Mouse (Mus musculus) brain, embryonic 14.5 days (tissue): ENCODE data around the gene Tlr9.

ENCODE experiments used
- CTCF ChIP-seq: fragments of 200-500 bp; IDR thresholded peaks from 2 replicates; pipeline ENCODE4 v1.5.1; 2012; ENCODE audit warnings: inconsistent platforms, mild to moderate bottlenecking, moderate library complexity, borderline replicate concordance; ENCODE audit not compliant: insufficient read depth, insufficient read length; ENCODE audit errors: extremely low read depth
- POLR2A ChIP-seq: fragments of 200-500 bp; IDR thresholded peaks from 2 replicates; pipeline ENCODE4 v1.6.1; 2012; ENCODE audit warnings: mild to moderate bottlenecking, inconsistent platforms, borderline replicate concordance; ENCODE audit not compliant: poor library complexity, insufficient read depth, insufficient read length, severe bottlenecking; ENCODE audit errors: extremely low read depth

DNA sequence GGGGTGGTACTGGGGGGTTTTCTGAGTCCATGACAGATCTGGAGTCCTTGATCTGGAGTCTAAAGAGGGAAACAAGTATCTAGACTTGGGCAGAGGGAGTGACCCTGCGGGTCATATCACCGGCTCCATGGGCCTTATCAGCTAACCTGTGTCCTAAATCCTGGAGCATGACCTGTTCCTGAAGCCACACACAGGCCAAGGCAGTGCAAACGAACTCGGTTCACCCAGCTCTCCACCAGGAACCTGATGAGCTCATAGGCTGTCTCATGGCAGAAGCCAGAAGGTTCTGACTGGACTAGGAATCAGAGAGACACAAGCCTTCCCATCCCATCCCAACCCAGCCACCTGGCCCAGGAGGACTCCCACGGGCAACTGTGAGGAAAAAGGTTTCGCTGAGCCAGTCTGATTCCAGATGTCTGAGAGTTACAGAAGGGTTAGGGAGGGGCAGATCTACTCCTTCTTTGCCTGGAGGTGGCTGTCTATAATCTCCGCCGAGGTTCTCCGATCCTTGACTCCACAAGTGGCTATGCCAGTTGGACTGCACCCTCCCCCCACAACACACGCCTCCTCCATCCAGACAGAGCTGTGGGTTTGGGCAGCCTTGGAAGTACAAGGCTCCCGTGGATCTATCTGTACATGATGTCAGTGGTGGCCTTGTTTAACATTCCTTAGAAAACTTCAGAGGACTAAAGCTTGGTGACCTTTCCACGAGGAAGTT, 43.1 kb downstream of the Tlr9 start:
- TF ChIP-seq CTCF (no peak), POLR2A (no peak)
